In genomic region chr16:30687225-30687624, GRCm38 (mm10) we compare ENCODE assay signal across 28 mouse cellular contexts.
"Had no signal": no experiment of that assay in that cellular context is flagged by ENCODE, and none has a peak within 500 bp of the region (broad histone marks: within the 10 kb centered on the region; RNA-seq: fewer than 3 reads in every experiment).

No protein-coding gene starts in this region.

- H3K4me3 ChIP-seq: limb, embryonic 10.5 days; limb, embryonic 12.5 days; limb, embryonic 13.5 days; limb, embryonic 15.5 days; liver, embryonic 12.5 days; liver, embryonic 13.5 days; liver, embryonic 15.5 days; lung, embryonic 15.5 days; megakaryocyte, embryonic 14.5 days; midbrain, embryonic 10.5 days; midbrain, embryonic 12.5 days; midbrain, embryonic 13.5 days; midbrain, embryonic 15.5 days; myocyte had no signal

- H3K4me1 ChIP-seq: liver, embryonic 12.5 days; liver, embryonic 13.5 days; liver, embryonic 15.5 days; lung, embryonic 15.5 days; midbrain, embryonic 12.5 days; midbrain, embryonic 13.5 days; midbrain, embryonic 15.5 days had no signal

- H3K4me2 ChIP-seq: limb, embryonic 12.5 days; limb, embryonic 13.5 days; limb, embryonic 15.5 days; liver, embryonic 11.5 days; liver, embryonic 12.5 days; liver, embryonic 13.5 days; liver, embryonic 15.5 days; lung, embryonic 14.5 days; lung, embryonic 15.5 days; midbrain, embryonic 11.5 days; midbrain, embryonic 12.5 days; midbrain, embryonic 13.5 days; midbrain, embryonic 15.5 days had no signal

- H3K27ac ChIP-seq: limb, embryonic 10.5 days; limb, embryonic 12.5 days; limb, embryonic 13.5 days; limb, embryonic 15.5 days; liver, embryonic 12.5 days; liver, embryonic 13.5 days; liver, embryonic 14.5 days; liver, embryonic 15.5 days; lung, embryonic 15.5 days; macrophage; midbrain, embryonic 10.5 days; midbrain, embryonic 12.5 days; midbrain, embryonic 13.5 days; midbrain, embryonic 15.5 days had no signal

- H3K36me3 ChIP-seq: limb, embryonic 10.5 days; limb, embryonic 12.5 days; limb, embryonic 13.5 days; limb, embryonic 15.5 days; liver, embryonic 12.5 days; liver, embryonic 13.5 days; liver, embryonic 15.5 days; lung, embryonic 15.5 days; midbrain, embryonic 10.5 days; midbrain, embryonic 12.5 days; midbrain, embryonic 13.5 days; midbrain, embryonic 15.5 days had no signal

- DNase-seq: left cerebral cortex, postnatal 4 days; liver; liver, embryonic 13.5 days; liver, postnatal 0 days; lung, adult 18-20 months; lung, adult 2 months; lung, embryonic 14.5 days; lung, postnatal 10 days; lung, postnatal 14 days; lung, postnatal 4 days; midbrain, embryonic 14.5 days had no signal

- H3K9ac ChIP-seq: limb, embryonic 12.5 days; limb, embryonic 13.5 days; limb, embryonic 15.5 days; liver, embryonic 12.5 days; liver, embryonic 13.5 days; liver, embryonic 14.5 days; liver, embryonic 15.5 days; liver, postnatal 0 days; lung, embryonic 14.5 days; lung, embryonic 15.5 days; midbrain, embryonic 12.5 days; midbrain, embryonic 13.5 days; midbrain, embryonic 15.5 days had no signal

- H3K9me3 ChIP-seq: limb, embryonic 10.5 days; limb, embryonic 13.5 days; limb, embryonic 15.5 days; liver, embryonic 12.5 days; liver, embryonic 13.5 days; liver, embryonic 15.5 days; lung, embryonic 15.5 days; midbrain, embryonic 10.5 days; midbrain, embryonic 12.5 days; midbrain, embryonic 15.5 days had no signal

- H3K27me3 ChIP-seq: limb, embryonic 13.5 days; limb, embryonic 15.5 days; liver, embryonic 12.5 days; liver, embryonic 13.5 days; liver, embryonic 15.5 days; lung, embryonic 15.5 days; midbrain, embryonic 12.5 days; midbrain, embryonic 13.5 days; midbrain, embryonic 15.5 days had no signal
